Mouse (Mus musculus) E14TG2a.4 (cell line): ENCODE measurements around the gene 0610040J01Rik.

Experiments
- CTCF ChIP-seq: conservative IDR thresholded peaks from 2 replicates; pipeline ENCODE4 v1.5.1; 2014; ENCODE audit warnings: low read length
- NANOG ChIP-seq: IDR thresholded peaks from 2 replicates; pipeline ENCODE4 v1.6.1; 2014; ENCODE audit warnings: borderline replicate concordance, low read length, mixed read lengths

DNA sequence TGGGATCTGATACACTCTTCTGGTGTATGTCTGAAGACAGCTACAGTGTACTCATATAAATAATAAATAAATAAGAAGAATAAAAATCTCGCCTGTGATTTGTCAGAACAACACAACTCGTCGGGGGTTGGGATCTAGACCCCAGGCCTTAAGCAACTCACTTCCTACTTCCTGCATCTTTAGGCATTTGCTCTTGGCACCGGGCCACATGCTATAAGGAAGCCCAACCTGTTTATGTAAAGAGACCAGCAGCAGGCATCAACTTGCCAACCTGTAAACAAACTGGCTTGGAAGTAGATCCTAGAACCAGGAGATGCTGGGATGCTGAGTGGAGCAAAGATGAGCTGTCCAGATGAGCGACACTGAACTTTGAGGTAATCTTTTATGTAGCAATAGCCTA is 129.7 kb downstream of the 0610040J01Rik start:
- no peak for TF ChIP-seq CTCF
- TF ChIP-seq NANOG, result no peak
